Mouse (Mus musculus) yolk sac, embryonic 10.5 days (tissue): Measurements from ENCODE around the gene Rimkla.
"Not testable (repeated sequence)": the region's sequence is repeated elsewhere in the genome, so short reads cannot be mapped to it uniquely, and the experiment has no call there.

Experiments used
- DNase-seq: peaks from one replicate; pipeline ENCODE4 v3.0.0-alpha.2; 2017; ENCODE audit warnings: low spot score

The Rimkla gene

DNA sequence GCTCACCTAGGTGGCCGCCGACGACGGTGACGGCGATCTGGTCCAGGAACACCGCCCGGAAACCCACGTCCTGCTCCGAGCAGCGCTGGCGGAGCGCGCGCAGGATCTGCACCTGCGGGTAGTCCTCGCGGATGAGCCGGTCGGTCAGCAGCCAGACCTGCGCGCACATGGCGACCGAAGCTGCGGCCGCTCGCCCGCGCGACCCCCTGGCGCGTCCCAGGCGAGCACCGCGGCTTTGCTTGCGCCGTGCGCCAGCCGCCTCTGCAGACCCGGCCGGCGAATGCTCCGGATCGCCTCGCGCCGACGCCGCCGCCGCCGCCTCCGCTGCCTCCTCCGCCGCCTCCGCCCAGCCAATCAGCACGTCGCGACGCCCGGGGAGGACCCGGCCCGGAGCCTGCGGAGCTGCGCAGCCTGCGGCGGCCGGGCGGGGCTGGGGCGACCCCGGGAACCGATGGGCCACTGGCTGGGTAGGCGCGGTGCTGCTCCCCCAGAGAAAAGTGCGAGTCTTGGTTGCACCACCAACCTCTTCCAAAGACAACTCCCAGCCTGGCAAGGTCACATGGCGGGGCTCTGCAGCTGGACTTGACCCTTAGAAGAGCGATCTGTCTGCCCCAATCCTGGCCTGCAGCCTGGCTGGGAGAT is at the start of gene Rimkla:
Gene Rimkla, minus strand, starts transcription at position 338 of the 642 bp plus-strand sequence.
- peak; percentile 68 for DNase-seq

DNA sequence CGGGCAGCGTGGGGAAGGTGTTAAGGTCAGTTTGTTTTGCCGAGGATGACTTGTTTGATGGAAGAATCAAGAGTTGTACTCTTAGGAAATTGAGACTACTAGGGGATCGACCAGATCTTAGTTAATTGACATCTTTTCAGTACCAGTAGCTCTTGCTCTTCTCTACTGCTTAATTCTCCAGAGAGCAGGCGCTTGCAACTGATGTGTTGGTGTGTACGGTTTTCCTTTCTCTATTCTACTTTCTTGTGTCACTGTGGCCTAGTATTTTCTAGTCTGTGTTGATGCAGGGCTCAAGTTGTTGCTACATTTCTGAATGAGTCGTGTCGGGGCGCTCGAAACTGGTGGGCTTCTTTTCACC is 48.1 kb upstream of the Rimkla start:
- peak; percentile 14 for DNase-seq

DNA sequence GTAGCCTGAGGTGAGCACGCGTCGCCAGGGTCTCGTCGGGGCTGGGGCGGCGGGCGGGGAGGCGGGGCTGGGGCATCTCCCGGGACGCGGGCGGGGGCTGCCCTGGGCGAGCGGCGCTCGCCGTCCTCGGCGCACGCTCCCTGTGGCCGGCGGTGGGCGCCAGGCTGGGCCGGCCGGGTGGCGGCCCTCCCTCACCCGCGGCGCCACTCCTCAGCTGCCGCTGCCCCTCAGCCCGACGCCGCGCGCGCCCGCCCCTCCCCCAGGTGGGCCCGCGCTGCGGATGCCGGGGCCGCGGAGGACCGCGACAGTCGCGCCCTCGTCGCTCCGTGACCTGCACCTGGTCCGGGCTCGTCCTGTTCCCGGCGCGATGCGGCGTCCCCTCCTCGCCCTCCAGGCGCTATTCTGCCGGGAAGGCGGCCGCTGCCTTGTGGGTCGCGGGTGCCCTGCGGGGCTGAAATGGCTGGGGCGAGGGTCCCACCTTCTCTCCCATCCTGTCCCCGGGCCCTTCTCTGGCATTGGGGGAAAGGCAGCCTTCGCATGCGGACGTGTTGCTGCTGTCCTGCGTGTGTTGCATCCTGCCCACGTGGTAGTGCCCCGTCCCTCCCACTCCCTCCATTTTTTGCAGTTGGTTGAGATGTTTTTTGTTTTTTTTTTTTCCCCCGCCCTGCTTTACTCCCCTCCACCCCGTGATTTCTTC is 47.6 kb upstream of the Rimkla start:
- DNase-seq, result peak; percentile 64

DNA sequence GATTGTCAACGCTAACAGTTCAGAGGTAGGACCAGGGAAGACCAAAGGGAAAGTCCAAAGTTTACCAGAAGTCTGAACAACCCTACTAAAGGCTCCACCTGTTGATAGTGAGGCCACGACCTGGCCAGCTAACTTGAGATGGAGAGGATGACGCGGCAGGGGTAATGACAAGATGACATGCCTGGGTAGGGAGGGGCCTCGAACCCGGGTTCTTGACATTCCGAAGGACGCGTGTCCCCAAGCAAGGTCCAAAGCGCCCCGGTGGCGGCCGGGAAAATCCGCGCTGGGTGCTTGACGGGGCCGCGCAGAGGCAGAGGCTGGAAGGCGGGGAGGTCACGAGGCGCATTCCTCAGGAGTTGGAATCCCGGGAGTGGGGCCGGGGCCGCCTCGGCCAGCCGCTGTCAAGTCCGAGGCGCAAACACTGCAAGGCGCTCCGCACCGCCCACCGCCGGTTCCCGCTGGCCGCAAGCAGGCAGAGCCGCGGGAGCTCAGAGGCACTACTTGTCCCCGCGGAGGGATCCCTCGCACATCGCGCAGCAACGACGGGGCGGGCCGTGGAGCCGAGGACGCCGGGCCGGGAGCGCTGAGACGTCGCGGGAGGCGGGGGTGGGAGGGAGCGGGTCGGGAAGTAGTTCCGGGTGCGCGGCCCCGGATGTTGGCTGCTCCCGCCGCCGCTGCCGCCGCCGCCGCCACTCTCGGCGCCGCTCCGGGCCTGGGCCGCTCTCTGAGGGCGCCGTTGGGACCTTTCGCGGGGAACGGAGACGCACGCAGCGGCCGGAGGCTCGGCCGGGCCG is 46.8 kb upstream of the Rimkla start, which contains the start of gene Frg2f1:
Gene Frg2f1, minus strand, starts transcription at position 499 of the 794 bp plus-strand sequence.
- peak; percentile 95 for DNase-seq

DNA sequence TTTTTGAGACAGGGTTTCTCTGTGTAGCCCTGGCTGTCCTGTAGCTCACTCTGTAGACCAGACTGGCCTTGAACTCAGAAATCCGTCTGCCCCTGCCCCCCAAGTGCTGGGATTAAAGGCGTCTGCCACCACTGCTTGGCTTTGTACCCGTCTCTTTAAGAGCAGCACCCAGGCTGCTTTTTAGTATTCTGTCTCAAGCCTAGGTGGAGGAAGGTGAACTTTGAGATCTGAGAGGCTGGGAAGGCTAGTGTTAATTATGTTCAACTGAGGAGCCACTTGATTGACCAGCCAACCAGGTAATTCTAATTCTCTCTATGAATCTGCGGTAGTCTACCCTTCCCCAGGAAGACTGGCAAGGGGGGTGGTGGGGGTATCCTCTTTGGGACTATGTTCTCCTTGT is 45.0 kb upstream of the Rimkla start:
- DNase-seq, result peak; percentile 13

DNA sequence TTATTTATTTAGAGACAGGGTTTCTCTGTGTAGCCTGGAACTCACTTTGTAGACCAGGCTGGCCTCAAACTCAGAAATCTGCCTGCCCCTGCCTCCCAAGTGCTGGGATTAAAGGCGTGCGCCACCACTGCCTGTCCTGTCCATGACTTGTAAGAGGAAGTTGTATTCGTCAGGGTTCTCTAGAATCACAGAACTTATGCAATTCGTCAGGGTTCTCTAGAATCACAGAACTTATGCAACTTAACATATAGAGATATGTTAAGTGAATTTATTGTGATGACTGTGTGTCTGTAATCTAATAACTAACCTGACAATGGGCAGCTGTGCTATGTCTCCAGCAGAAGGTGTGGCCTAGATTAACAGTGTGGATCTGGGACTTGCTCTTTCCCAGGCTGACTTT is 44.2 kb upstream of the Rimkla start, which contains the start of gene Foxj3:
Gene Foxj3, plus strand, starts transcription at position 390 of the 400 bp plus-strand sequence.
- not testable (repeated sequence) for DNase-seq

DNA sequence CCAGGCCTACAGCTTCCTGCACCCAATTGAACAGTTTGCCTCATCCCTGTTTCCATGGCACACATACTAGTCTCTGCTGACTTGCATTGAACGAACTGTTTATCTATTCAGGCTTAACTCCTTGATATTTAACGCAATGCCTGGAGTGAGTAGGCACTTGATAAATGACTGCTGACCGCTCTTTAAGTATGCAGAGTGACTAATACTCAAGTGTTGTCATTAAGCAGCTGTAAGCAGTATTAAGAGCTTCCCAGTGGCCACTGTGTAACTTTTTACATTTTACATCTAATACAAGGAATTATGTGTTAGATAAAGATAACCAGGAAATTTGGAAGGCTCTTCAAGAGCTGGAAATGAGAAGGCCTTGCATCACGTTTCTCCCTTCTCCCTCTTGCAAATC is 42.7 kb upstream of the Rimkla start:
- DNase-seq, result no peak

DNA sequence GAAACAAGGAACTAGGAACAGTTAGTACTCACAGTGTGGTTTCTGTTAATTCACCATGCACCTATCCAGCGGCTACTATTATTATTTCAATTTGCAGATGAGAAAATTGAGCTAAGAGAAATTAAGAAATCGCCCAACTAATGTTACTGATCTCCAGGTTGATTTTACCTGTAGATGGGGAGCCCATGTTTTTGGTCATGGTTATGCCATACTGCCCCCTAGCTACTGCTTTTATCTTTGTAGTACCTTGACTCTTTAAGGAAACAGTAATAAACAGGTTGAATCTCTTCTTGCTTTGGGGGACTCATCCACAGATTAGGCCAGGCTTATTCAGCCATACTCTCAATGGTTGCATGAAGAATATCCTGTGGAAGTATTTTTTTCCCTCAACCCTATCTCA is 39.4 kb upstream of the Rimkla start:
- no peak for DNase-seq

DNA sequence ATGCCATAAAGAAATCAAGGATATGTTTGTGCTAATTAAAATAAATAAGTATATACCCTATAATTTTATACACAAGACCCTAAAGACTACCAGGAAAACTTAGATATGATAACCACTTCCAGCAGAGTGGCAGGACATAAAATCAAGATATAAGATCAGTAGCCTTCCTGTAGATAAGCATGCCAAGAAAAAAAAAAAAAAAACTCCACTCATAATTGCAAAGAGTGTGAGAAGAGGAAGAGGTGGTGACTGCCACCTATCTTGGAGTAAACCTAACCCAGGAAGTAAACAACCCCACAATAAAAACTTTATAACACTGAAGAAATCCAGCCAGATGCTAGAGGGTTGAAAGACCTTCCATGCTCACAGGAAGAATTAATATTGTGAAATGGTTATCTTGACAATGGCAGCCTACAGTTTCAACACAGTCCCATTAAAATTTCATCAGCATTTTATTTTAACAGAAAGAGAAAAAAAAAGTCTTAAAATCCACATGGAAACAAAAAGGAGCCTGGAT is 34.0 kb upstream of the Rimkla start:
- no peak for DNase-seq

DNA sequence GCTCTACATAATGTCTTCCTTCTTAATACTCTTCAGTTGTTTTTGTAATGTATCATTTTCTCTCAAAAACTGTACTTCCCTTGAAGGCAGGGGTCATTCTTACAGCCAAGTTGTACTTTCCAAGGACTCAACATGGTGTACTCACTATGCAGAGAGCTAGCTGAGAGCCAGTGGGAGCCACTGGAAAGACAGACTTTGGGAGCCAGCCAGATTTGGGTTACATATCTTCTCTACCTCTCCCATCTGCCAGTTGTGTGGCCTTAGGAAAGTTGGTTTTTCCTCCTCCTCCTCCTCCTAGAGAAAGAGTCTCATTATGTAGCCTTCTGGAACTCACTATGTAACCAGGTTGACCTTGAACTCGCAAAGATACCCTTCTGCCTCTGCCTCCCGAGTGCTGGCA is 32.0 kb upstream of the Rimkla start:
- no peak for DNase-seq

DNA sequence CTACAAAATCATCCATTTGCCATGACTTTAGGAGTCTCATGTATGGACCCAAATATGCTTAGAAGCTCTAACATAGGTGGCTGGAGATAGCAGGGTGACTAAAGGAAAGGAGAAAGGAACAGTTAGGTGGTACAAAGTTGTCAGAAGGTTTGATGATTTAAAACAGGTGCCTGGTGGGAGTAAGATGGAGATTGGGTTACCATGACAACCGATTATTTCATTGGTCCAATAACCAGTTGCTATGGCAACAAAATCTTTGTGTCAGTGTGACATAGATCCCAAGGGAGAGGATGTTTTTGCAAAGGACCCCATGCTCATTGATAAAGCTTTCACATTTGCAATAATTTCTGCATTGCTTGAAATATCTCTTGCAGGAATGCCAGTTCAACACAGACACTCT is 31.6 kb upstream of the Rimkla start:
- no peak for DNase-seq

DNA sequence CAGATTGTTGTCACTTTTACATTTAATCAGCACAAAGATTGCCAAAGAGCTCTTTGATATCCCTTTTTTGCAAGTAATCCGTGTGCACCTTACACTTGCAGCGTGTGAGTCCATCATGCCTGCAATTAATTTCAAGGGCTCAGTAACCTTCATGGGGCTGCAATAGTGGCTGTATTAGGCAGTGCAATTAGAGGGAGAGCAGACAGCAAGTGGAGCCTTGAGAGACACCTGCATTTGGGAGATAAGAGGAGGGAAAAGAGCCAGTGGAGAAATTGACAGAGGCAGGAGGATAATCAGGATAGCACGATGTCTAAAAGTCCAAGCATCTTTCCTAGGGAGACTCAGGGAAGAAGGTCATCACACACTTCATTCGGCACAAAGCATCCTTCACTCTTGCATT is 31.1 kb upstream of the Rimkla start:
- no peak for DNase-seq

DNA sequence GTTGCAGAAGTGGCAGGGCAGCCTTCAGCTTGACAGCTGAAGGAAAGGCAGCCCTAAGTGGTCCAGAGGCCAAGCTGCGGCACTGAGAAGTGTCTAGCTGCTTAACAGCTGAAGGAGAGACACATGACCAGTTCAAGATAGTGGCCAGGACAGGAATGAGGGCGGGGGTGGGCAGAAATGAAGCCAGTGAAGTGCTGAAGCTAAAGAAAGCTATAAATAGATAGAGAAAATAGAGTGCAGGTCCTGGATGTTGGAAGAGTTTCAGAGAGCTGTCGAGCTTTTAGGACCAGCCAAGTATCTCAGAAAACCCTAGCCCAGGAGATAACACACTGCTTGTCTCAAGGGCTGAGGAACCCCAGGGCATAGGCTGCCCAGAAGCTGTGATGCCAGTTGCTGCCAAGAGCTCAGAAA is 20.3 kb upstream of the Rimkla start:
- DNase-seq, result no peak

DNA sequence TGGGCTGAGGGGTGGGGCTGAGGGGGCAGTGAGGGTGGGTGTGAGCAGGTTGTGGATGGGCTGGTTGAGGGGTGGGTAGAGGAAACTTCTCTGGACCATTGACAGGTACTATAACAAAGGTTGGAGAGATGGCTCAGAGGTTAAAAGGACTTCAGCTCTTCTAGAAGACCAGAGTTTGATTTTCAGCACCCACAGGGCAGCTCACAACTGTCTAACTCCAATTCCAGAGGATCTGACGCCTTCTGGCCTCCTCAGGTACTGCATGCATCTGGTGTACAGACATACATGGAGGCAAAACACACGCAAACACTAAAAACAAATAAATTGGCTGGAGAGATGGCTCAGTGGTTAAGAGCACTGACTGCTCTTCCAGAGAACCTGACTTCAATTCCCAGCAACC is 19.2 kb upstream of the Rimkla start:
- DNase-seq, result no peak

DNA sequence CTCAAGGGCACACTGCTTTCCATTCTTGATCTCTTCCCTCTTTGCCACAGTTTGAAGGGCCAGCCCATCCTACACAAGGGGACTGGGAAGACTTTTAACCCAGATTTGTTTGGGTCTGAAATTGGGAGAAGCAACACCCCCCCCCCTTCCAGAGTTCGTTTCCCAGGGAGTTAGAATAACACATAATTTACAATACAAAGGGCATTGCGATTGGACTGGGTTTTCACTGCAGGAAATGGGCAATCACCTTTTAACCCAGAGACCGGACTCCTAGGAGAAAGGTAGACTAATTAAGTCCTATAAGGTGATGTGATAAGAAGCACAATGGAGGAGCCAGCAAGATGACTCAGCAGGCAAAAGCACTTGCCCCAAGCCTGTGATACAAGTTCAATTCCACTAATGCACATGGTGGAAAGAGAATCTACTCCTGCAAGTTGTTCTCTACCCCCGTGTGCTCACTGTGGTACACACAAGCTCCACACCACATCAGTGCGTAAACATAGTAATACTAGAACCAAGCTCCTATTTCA is 6.0 kb upstream of the Rimkla start:
- no peak for DNase-seq

DNA sequence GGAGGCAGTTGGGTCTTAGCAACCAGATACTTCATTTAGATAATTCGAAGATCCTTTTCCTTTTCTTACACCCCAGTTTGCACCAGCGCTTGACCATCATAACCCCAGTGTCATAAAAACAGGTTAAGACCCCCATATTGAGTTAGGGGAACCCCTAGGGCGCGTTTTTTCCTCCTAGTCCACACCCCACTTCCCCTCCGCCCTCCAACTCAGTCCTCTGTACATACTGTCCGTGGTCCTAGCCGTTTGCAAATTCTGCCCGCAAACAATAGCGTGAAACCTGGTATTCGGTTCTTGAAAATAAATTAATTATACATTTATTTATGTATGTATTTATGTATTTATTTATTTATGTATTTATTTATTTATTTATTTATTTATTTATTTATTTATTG is 502 bp upstream of the Rimkla start:
- no peak for DNase-seq

DNA sequence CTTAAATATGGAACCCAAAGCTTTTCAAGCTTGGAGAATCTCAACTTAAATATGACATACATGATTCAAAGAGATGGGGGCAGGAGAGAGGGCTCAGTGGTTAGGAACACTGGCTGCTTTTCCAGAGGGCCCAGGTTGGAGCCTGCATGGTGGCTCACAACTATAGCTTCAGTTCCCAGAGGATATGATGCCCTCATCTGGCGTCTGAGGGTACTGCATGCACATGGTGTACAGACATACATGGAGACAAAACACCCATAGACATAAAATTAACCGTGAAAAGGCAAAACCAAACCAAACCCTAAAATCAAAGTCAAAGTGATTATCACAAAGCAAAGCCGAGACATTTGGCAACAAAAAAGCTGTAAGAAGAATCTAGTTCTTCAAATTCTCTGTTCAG is 1.6 kb downstream of the Rimkla start:
- DNase-seq, result no peak

DNA sequence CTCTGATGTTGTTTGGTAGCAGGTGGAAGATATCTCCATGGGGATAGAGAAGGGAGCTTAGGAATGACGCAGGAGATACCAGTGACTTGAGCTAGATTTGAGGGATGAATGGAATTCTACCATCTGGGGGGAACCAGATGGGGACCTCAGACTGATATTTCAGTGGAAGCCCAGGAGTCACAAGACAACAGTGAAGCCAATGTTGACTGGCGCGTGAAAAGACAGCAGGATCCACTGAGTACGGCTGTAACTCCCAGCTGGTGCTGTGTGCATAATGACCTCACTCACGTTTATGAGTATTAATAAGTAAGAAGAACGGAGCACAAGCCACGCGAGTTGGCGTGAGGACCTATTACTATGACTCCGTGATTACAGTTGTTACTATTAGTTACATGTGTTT is 2.8 kb downstream of the Rimkla start:
- DNase-seq, result no peak

DNA sequence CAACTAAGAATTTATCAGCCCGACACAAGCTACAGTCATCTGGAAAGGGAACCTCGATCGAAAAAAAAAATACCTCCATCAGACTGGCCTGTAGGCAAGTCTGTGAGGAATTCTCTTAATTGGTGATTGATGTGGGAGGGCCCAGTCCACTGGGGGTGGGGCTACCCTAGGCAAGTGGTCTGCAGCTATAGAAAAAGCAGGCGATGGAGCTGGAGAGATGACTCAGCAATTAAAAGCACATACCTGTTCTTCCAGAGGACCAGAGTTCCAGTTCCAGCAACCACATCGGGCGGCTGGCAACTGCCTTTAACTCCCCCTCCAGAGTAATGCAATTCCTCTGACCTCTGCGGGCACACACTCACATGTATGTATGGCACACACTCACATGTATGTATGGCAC is 7.5 kb downstream of the Rimkla start:
- DNase-seq, result no peak

DNA sequence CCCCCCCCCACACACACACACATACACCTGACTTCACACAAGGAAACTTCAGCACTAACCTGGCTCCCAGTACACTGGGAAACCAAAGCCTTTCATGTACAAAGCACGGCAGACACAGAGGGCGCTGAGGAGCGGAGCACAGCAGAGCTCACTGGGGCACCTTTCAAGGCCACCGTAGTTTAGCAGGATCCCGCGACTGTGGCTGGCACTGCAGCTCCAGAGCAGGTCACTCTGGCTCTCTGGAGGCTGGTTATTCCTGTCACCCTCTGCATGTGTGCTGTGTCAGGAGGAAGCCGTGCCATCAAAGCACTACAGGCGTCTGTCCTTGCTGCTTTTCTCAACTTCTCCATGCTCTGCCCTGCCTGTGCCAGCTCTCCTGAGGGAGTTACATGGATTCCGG is 9.4 kb downstream of the Rimkla start:
- DNase-seq, result no peak

DNA sequence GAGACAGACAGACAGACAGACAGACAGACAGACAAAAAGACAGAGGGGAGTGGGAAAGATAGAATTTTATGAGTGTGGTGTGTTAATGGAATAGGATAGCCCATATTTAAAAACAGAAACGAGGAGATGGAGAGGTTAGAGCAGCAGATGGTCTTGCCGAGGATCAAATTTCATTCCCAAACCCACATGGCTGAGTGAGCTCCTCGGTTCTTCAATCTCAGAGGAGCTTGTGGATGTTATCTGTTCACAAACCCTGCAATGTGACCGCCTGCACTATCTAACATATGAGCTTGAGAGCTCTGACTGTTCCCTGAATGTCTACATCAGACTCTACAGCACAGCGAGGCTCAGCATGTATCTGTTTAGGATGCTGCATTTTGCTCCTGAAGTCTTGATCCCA is 19.3 kb downstream of the Rimkla start:
- DNase-seq, result peak; percentile 4

DNA sequence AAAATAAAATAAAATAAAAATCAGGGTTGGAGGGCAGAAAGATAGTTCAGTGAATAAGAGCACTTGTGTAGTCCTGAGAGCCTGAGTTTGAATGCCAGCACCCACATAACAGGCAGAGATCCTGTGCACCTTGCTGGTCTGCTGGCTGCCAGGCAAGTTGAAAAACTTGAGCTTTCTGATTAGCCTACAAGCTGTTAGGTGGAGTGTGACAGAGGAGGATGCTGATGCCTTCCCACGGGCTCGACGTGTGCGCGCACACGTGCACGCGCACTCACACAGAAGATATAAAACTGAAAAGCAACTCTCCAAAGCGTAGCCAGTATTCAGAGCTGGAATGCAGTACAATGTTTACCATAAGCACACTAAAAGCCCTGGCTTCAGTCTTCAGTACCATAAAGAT is 19.9 kb downstream of the Rimkla start:
- no peak for DNase-seq
